Mouse (Mus musculus) stomach, embryonic 16.5 days (tissue): ENCODE measurements around the gene Crxos. TPM values are rescaled to one million over a fixed set of nuclear protein-coding genes. Genes with fewer than 3 reads are reported as not detected.
"Not testable (repeated sequence)": the region's sequence is repeated elsewhere in the genome, so short reads cannot be mapped to it uniquely, and the experiment has no call there.

Experiments used
- ATAC-seq: fragments of 200-750 bp; cut with Nextera tagmentation; 2 replicates; pipeline ENCODE4 v1.8.0; 2017; ENCODE audit warnings: moderate number of reproducible peaks, moderate TSS enrichment; ENCODE audit not compliant: insufficient read depth, low FRiP score
- H3K27ac ChIP-seq: fragments of 300-500 bp; sonication (generic); 2 replicates; pipeline ENCODE4 v1.5.1; 2014; ENCODE audit warnings: low read length
- H3K27me3 ChIP-seq: fragments of 300-500 bp; sonication (generic); 2 replicates; pipeline ENCODE4 v1.6.1; 2014; ENCODE audit warnings: low read length, control low read depth, mixed read lengths; ENCODE audit not compliant: control insufficient read depth, insufficient read depth
- H3K36me3 ChIP-seq: fragments of 300-500 bp; sonication (generic); 2 replicates; pipeline ENCODE4 v1.6.1; 2014; ENCODE audit warnings: low read length; ENCODE audit not compliant: control insufficient read depth, insufficient read depth
- H3K4me1 ChIP-seq: fragments of 300-500 bp; sonication (generic); 2 replicates; pipeline ENCODE4 v1.6.1; 2014; ENCODE audit warnings: low read length, control low read depth, mixed read lengths; ENCODE audit not compliant: control insufficient read depth, insufficient read depth
- H3K4me2 ChIP-seq: fragments of 300-500 bp; sonication (generic); 2 replicates; pipeline ENCODE4 v1.6.1; 2014; ENCODE audit warnings: low read depth, low read length, mixed read lengths
- H3K4me3 ChIP-seq: fragments of 300-500 bp; sonication (generic); replicated peaks from 2 replicates; pipeline ENCODE4 v1.5.1; 2014; ENCODE audit warnings: mild to moderate bottlenecking, low read length
- H3K9ac ChIP-seq: fragments of 300-500 bp; sonication (generic); 2 replicates; pipeline ENCODE4 v1.6.1; 2014; ENCODE audit warnings: low read length
- H3K9me3 ChIP-seq: fragments of 300-500 bp; sonication (generic); replicated peaks from 2 replicates; pipeline ENCODE4 v1.6.1; 2016; ENCODE audit warnings: low read length, control low read depth; ENCODE audit not compliant: control insufficient read depth
- WGBS: fragments of 180-500 bp; shearing (Covaris S2); extraction: QIAGEN DNeasy Blood & Tissue Kit; methylation state at CpG from one replicate; pipeline ENCODE4 v1.1.7; 2014; 5-methylcytosine and 5-hydroxymethylcytosine counted together
- polyA plus RNA-seq: library from polyadenylated mRNA; unstranded; fragments of >200 nt; fragmentation: Nextera tagmentation; extraction: Ambion mirVana; gene quantifications from 2 replicates; pipeline ENCODE4 v1.2.1, GENCODE M21; 2015

The Crxos gene
- polyA plus RNA-seq, 1 experiment from 2014 or later: not detected

GRCm38 (mm10) chr7:15901366-15902048 is 19.1 kb downstream of the Crxos start:
- Histone ChIP-seq H3K4me3 (no peak overlapping the region), H3K27me3 (no peaks in the 10 kb centered on the region), H3K27ac (no peak overlapping the region), H3K4me1 (no peaks in the 10 kb centered on the region), H3K4me2 (no peak overlapping the region), H3K9me3 (no peaks in the 10 kb centered on the region), H3K36me3 (no peaks in the 10 kb centered on the region), H3K9ac (no peak overlapping the region)
- 76% methylated on average over 9 of the region's 9 CpGs for WGBS
- no peak for ATAC-seq

- H3K4me1 ChIP-seq: no peaks in the 10 kb centered on the region
- no peaks in the 10 kb centered on the region for H3K36me3 ChIP-seq
- no peak overlapping the region for H3K4me3 ChIP-seq
- no peak overlapping the region for H3K9ac ChIP-seq
- no peak for ATAC-seq
- no peak overlapping the region for H3K4me2 ChIP-seq
- no peak overlapping the region for H3K27ac ChIP-seq
- no peaks in the 10 kb centered on the region for H3K27me3 ChIP-seq
- 76% methylated on average over 7 of the region's 7 CpGs for WGBS
- H3K9me3 ChIP-seq: no peaks in the 10 kb centered on the region
Measured at GRCm38 (mm10) chr7:15905861-15906260, 23.4 kb downstream of the Crxos start.

- ATAC-seq: no peak
- Histone ChIP-seq H3K4me2 (no peak overlapping the region), H3K9me3 (no peaks in the 10 kb centered on the region), H3K27ac (no peak overlapping the region), H3K4me3 (no peak overlapping the region), H3K27me3 (no peaks in the 10 kb centered on the region), H3K36me3 (no peaks in the 10 kb centered on the region), H3K4me1 (no peaks in the 10 kb centered on the region), H3K9ac (no peak overlapping the region)
- WGBS: 79% methylated on average over 1 of the region's 1 CpGs
Measured at GRCm38 (mm10) chr7:15906602-15907001, 24.2 kb downstream of the Crxos start.

- Histone ChIP-seq H3K27ac (no peak overlapping the region), H3K9me3 (no peaks in the 10 kb centered on the region), H3K4me3 (no peak overlapping the region), H3K9ac (no peak overlapping the region), H3K4me1 (no peaks in the 10 kb centered on the region), H3K27me3 (no peaks in the 10 kb centered on the region), H3K36me3 (no peaks in the 10 kb centered on the region), H3K4me2 (no peak overlapping the region)
- whole genome bisulfite sequencing: 73% methylated on average over 8 of the region's 8 CpGs
- no peak for ATAC-seq
Measured at GRCm38 (mm10) chr7:15907971-15908590, 25.7 kb downstream of the Crxos start.

GRCm38 (mm10) chr7:15910521-15910920 is 28.1 kb downstream of the Crxos start:
- Histone ChIP-seq H3K27ac (no peak overlapping the region), H3K4me3 (no peak overlapping the region), H3K9ac (no peak overlapping the region), H3K9me3 (no peaks in the 10 kb centered on the region), H3K4me1 (no peaks in the 10 kb centered on the region), H3K4me2 (no peak overlapping the region), H3K36me3 (no peaks in the 10 kb centered on the region), H3K27me3 (no peaks in the 10 kb centered on the region)
- 79% methylated on average over 5 of the region's 5 CpGs for WGBS
- no peak for ATAC-seq

- Histone ChIP-seq H3K36me3 (0 out of 2 replicates have a peak, but pooled peaks cover 4% of the 10 kb centered on the region), H3K4me2 (no peak overlapping the region), H3K4me3 (no peak overlapping the region), H3K9me3 (no peaks in the 10 kb centered on the region), H3K9ac (no peak overlapping the region), H3K4me1 (no peaks in the 10 kb centered on the region), H3K27me3 (no peaks in the 10 kb centered on the region), H3K27ac (no peak overlapping the region)
- ATAC-seq: peak; percentile 45; the same call in 1 of the 2 replicates
- WGBS: under 1% methylated on average over 4 of the region's 4 CpGs
Measured at GRCm38 (mm10) chr7:15912183-15912582, 29.8 kb downstream of the Crxos start.

DNA sequence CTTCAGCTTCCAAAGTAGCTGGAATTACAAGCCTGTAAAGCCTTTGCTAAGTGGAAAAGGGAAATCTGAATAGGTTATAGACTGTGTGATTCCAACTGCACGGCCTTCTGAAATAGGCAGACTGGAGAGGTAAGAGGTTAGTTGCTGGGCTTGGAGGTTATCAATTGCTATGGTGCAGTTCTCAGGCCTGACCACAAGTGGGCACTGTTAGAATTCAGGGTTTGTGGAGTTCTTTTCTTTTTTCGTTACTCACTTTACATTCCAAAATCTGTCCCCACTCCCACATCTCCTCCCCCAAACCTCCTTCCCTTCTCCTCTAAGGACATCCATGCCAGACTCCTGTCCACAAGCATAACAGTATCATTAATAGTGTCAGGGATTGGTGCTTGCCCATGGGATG is 31.8 kb downstream of the Crxos start:
- no peak for ATAC-seq
- Histone ChIP-seq H3K4me3 (no peak overlapping the region), H3K4me1 (no peaks in the 10 kb centered on the region), H3K9me3 (no peaks in the 10 kb centered on the region), H3K4me2 (no peak overlapping the region), H3K9ac (no peak overlapping the region), H3K36me3 (peaks cover 13% of the 10 kb centered on the region; the same call in 1 of the 2 replicates), H3K27ac (no peak overlapping the region), H3K27me3 (no peaks in the 10 kb centered on the region)
- WGBS: 31% methylated on average over 2 of the region's 2 CpGs

GRCm38 (mm10) chr7:15914751-15915150 is 32.3 kb downstream of the Crxos start:
- Histone ChIP-seq H3K4me3 (no peak overlapping the region), H3K4me1 (no peaks in the 10 kb centered on the region), H3K9ac (no peak overlapping the region), H3K9me3 (no peaks in the 10 kb centered on the region), H3K36me3 (peaks cover 14% of the 10 kb centered on the region; the same call in 1 of the 2 replicates), H3K4me2 (no peak overlapping the region), H3K27ac (no peak overlapping the region), H3K27me3 (no peaks in the 10 kb centered on the region)
- 82% methylated on average over 2 of the region's 2 CpGs for WGBS
- no peak for ATAC-seq

- not testable (repeated sequence) for H3K4me3 ChIP-seq, H3K4me2 ChIP-seq, H3K9me3 ChIP-seq, H3K4me1 ChIP-seq, H3K27ac ChIP-seq, H3K27me3 ChIP-seq, ATAC-seq, H3K9ac ChIP-seq
- 83% methylated on average over 4 of the region's 4 CpGs for WGBS
- H3K36me3 ChIP-seq: peaks cover 14% of the 10 kb centered on the region; the same call in 1 of the 2 replicates
Measured at GRCm38 (mm10) chr7:15915695-15916094, 33.3 kb downstream of the Crxos start.
